Mouse (Mus musculus): ENCODE measurements at regions not wholly inside any gene's neighbourhood (a gene's known extent, or its start where the extent isn't known, plus 50 kb on each side); places are given as distances from the start of the nearest gene placed in this dataset.

- DNase-seq = peak; percentile 52
Observed at GRCm38 (mm10) chr7:72504268-72504667, 197.9 kb upstream of the Mctp2 start.

GRCm38 (mm10) chr7:72505732-72506460, 199.5 kb upstream of the Mctp2 start:
- DNase-seq = no peak

GRCm38 (mm10) chr7:72507946-72508345, 201.5 kb upstream of the Mctp2 start:
- DNase-seq = no peak

GRCm38 (mm10) chr7:72510116-72510515, 203.7 kb upstream of the Mctp2 start:
- no peak for DNase-seq

GRCm38 (mm10) chr7:72513446-72513845, 207.0 kb upstream of the Mctp2 start:
- no peak for DNase-seq

- DNase-seq = no peak
Observed at GRCm38 (mm10) chr7:72514851-72515250, 208.4 kb upstream of the Mctp2 start.

- no peak for DNase-seq
Observed at GRCm38 (mm10) chr7:72518421-72518972, 212.1 kb upstream of the Mctp2 start.

GRCm38 (mm10) chr7:72519359-72520115, 213.1 kb upstream of the Mctp2 start:
- no peak for DNase-seq

- DNase-seq = no peak
Observed at GRCm38 (mm10) chr7:72528873-72529272, 222.5 kb upstream of the Mctp2 start.

GRCm38 (mm10) chr7:72538288-72538687, 231.9 kb upstream of the Mctp2 start:
- DNase-seq = no peak

GRCm38 (mm10) chr7:72539915-72540314, 233.5 kb upstream of the Mctp2 start:
- no peak for DNase-seq

- no peak for DNase-seq
Observed at GRCm38 (mm10) chr7:72541521-72542478, 235.4 kb upstream of the Mctp2 start.

- DNase-seq = no peak
Observed at GRCm38 (mm10) chr7:72543501-72543900, 237.1 kb upstream of the Mctp2 start.

GRCm38 (mm10) chr7:72543946-72544345, 237.5 kb upstream of the Mctp2 start:
- peak; percentile 4 for DNase-seq

- DNase-seq = no peak
Observed at GRCm38 (mm10) chr7:72567378-72567777, 261.0 kb upstream of the Mctp2 start.

- DNase-seq = no peak
Observed at GRCm38 (mm10) chr7:72569177-72569576, 262.8 kb upstream of the Mctp2 start.

- DNase-seq = no peak
Observed at GRCm38 (mm10) chr7:72574316-72574715, 267.9 kb upstream of the Mctp2 start.

- no peak for DNase-seq
Observed at GRCm38 (mm10) chr7:72584427-72584826, 278.0 kb upstream of the Mctp2 start.

- no peak for DNase-seq
Observed at GRCm38 (mm10) chr7:72589241-72589668, 282.8 kb upstream of the Mctp2 start.

- no peak for DNase-seq
Observed at GRCm38 (mm10) chr7:72590351-72591115, 284.1 kb upstream of the Mctp2 start.

GRCm38 (mm10) chr7:72592110-72592509, 285.7 kb upstream of the Mctp2 start:
- DNase-seq = peak; percentile 46

- no peak for DNase-seq
Observed at GRCm38 (mm10) chr7:72592649-72593048, 286.2 kb upstream of the Mctp2 start.

Measured in cerebellum, adult 8-10 months (tissue).